Mouse (Mus musculus): ENCODE measurements around the gene Zzz3.
A peak's percentile ranks its signal among the peaks of the same experiment; 100 is the strongest.

The Zzz3 gene

DNA sequence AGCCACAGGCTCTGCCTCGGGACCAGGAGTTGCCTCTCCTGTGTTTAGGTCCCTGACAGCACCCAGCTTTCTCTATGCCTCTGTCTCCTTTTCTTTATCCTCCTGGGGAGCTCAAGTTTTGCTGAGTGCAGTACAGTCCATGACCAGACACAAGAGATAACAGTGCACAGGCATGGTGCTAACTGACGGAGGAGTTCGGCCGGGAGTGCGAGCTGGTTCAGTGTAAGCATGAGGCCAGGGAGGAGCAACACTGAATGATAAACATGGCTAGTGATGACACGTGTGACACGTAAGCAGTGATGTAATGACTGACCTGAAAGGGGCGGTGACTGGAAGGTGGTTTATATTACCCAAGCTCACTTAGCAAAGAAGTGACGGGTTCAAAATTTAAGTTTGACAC, 71.6 kb downstream of the Zzz3 start:
- no peak for DNase-seq (ENCODE audit: low spot score)

DNA sequence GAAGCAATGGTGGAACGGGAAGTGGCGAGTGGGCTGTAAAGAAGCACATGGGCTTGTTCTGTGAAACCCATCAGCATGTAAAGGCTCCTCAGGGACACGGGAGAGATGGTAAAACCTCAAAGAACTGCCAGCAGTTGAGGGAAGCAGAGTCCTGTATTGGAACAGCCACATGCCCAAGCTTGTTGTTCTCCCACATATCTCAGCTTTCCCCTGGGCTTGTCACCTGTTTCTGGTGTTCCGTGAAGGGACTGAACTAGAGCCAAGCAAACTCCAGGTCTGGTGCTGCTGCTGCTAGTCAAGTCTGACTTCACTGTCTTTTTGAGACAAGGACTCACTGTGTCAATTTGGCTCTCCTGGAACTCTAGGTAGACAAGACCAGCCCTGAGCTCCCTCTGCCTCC, 72.0 kb downstream of the Zzz3 start:
- DNase-seq (ENCODE audit: low spot score) = no peak

GRCm38 (mm10) chr3:152468032-152468431, 72.8 kb downstream of the Zzz3 start:
- no peak for DNase-seq (ENCODE audit: low spot score)

DNA sequence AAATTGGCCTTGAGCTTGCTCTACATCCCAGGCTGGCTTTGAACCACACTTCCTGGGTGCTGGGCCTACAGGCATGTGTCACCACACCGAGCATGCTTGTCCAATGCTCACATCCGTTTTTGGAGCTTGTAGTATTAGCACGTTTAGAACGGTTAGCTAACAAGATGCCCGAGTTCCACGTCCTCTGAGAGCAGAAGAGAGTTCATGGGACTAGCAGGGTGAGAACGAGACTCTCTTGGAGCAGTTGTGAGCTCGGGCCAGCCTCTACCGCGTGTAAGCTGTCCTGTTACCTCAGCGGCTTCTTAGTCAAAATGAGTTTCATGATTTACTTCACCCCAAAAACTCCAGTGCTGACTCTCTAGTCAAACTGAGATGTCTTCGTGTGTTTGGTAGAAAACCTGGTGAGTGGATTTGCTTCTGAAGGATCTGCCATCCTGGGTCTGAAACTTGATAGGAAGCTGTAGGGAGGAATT, 73.3 kb downstream of the Zzz3 start:
- no peak for DNase-seq (ENCODE audit: low spot score)

- no peak for DNase-seq (ENCODE audit: low spot score)
Measured at GRCm38 (mm10) chr3:152469423-152470200, 74.3 kb downstream of the Zzz3 start.

DNA sequence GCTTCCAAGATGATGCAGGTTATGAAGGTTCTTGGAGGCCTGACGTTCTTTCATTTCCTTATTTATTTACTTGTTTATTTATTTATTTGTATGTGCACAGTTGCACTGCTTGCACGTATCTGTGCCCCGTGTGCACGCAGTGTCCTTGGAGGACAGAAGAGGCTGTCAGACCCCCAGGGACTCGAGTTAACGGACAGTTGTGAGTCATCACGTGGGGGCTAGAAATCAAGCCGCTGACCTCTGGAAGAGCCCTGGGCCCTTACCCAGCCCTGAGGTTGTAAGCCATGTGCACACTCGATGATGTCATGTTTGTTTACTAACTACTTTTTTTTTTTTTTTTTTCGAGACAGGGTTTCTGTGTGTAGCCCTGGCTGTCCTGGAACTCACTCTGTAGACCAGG, 75.1 kb downstream of the Zzz3 start:
- DNase-seq (ENCODE audit: low spot score) = no peak

- DNase-seq (ENCODE audit: low spot score) = no peak
Measured at GRCm38 (mm10) chr3:152472676-152473075, 77.4 kb downstream of the Zzz3 start.

DNA sequence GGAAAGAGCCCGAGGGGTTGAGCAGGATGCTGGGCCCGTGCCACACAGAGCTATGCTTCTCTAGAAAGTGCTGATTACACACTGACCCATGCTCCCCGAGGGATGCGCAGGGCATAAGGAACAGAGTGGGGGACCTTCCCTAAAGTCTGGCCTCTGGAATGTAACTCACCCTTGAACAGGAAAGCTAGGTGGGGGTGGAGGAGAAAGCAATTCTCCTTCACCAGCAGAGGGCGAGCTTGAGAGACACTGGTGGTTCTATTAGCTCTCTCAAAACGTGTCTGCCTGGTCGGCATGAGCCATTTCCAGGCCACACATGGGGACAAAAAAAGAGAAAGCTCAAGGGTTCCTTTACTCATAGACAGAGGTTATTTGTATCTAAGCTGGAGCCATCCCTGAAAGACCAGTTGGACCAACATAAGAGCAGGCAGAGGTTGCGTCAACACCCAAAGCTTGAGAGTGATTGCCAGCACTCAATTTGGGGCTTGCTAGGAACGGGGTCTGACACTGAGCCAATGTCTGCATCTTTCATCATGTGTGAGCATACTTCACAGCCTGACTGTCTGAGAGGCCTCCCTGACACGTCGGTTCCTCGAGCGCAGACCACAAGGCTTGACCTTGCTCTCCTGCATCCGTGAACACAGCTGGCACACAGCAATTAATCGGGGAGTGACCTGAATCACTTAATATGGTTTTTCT, 79.5 kb downstream of the Zzz3 start:
- no peak for DNase-seq (ENCODE audit: low spot score)

DNA sequence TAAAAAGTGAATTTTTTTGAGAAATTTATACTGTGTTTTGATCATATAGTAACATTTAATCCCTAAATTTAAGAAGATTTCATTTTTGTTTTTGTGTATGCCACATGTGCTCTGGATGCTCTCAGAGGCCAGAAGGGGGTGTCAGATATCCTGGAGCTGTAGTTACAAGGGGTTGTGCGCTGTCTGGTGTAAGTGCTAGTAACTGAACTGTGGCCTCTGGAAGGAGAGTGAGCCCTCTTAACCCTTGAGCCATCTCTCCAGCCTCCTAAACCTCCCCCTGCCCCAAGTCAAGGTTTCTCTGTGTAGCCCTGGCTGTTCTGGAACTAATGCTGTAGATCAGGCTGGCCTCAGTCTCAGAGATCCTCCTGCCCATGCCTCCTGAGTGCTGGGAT, 80.0 kb downstream of the Zzz3 start:
- DNase-seq (ENCODE audit: low spot score) = no peak

- DNase-seq (ENCODE audit: low spot score) = no peak
Measured at GRCm38 (mm10) chr3:152475894-152476293, 80.6 kb downstream of the Zzz3 start.

GRCm38 (mm10) chr3:152477796-152478527, 82.7 kb downstream of the Zzz3 start:
- DNase-seq (ENCODE audit: low spot score) = peak; percentile 71

- no peak for DNase-seq (ENCODE audit: low spot score)
Measured at GRCm38 (mm10) chr3:152478599-152479435, 83.5 kb downstream of the Zzz3 start.

DNA sequence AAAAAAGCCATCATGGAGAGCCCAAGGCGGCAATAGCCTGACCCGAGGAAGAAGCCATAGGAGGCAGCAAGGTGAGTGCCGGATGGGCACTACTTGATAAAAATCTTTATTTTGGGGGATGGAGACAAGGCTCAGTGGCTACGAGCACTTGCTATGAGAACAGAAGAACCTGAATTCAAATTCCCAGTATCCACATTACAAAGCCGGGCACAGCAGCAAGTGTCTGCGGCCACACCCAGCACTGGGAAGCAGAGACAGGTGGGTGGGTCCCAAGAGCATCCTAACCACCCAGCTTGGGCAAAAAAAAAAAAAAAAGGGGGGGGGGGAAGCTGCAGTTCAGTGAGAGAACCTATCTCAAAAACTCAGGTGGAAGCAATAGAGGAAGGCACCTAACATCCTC, 85.1 kb downstream of the Zzz3 start:
- DNase-seq (ENCODE audit: low spot score) = no peak

- DNase-seq (ENCODE audit: low spot score) = no peak
Measured at GRCm38 (mm10) chr3:152482182-152482581, 86.9 kb downstream of the Zzz3 start.

DNA sequence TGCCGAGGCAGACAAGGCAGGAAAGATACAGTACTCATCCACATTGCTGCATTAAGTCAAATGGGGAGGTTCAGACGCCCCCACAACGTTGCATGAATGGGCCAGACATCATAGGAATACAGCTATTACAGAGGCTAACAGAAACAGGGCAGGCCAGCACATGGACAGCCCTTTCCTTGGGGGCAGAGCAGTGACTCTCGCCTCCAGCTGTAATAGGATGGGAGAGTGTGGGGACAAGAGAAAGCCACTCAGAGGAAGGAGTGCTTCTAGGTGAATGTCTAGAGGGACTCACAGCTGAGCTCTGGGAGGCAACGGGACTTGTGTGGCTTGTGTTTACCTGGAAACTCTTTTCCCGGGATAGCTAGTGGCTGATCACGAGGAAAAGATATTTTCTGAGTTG, 88.5 kb downstream of the Zzz3 start:
- no peak for DNase-seq (ENCODE audit: low spot score)

GRCm38 (mm10) chr3:152484206-152484605, 88.9 kb downstream of the Zzz3 start:
- no peak for DNase-seq (ENCODE audit: low spot score)

GRCm38 (mm10) chr3:152488964-152489363, 93.7 kb downstream of the Zzz3 start:
- DNase-seq (ENCODE audit: low spot score) = no peak

GRCm38 (mm10) chr3:152490423-152490822, 95.2 kb downstream of the Zzz3 start:
- no peak for DNase-seq (ENCODE audit: low spot score)

DNA sequence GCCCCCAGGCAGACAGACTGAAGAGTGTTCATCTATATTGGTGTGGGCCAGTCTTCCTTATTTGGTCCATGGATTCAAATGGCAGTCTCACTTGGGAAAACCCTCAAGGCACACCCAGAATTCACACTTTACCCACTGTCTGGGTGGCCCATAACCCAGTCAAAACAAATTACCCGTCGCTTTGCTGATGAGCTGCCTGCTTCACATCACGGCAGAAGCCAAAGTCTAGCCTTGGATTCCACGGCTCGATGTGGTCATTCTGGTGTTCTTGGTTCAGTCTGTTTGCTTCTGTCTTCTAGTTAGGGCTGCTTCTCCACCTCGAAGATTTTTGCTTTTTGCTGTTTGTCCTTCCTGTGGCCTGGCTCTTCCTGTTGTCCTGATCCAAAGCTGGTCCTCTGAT, 97.0 kb downstream of the Zzz3 start:
- DNase-seq (ENCODE audit: low spot score) = no peak

DNA sequence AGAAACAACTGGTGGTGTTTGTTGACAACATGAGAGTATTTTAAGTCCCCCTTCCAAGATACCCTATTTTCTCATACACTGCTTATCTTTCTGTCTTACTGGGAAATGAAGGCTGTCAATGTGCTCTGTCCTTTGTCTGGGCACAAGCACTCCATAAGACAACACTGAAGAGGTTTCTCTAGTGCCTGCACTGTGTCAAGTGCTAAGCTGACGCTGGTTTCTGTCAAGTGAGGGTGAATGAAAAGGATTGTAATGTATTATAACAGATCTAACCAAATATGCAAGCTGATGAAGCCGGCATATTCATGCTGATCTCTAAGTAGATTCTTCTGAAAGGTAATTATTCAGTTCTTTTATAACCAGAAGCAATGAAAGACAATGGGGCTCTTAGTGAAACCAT, 98.5 kb downstream of the Zzz3 start:
- DNase-seq (ENCODE audit: low spot score) = no peak

DNA sequence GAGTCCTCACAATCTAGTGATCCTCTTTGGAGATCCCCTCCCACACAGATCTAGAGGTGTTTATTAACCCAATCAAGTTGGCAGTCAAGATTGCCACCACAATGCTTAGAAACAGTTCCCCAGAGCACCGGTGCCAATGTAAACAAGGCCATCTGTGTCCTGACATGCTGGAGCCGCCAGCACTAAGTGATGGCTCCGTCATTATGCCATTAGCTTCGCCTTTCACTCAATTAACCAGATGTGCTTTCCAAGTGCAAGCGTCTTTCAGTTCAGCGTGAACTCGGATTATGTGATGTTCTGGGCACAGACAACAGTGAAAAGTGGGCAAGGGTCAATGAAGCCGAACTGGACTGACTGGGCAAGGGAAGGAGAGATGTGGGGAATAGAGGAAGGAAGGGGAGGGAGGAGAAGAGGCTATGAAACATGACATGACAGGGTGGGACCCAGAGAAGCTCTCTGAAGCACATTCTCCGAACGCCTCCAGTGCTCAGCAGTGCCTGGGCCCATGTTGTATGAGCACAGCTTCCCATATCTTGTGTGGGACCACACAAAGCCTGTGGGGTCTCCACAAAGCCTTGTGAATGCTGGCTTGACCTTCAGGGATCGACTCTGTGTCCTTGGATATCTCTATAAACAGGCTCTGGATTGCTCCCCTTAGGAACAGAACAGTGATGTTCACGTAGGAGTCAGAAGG, 99.5 kb downstream of the Zzz3 start:
- DNase-seq (ENCODE audit: low spot score) = no peak

All from layer of hippocampus, adult 9-10 months (tissue).